Comparison of ENCODE assay signal across 11 mouse cellular contexts in the genomic region with DNA sequence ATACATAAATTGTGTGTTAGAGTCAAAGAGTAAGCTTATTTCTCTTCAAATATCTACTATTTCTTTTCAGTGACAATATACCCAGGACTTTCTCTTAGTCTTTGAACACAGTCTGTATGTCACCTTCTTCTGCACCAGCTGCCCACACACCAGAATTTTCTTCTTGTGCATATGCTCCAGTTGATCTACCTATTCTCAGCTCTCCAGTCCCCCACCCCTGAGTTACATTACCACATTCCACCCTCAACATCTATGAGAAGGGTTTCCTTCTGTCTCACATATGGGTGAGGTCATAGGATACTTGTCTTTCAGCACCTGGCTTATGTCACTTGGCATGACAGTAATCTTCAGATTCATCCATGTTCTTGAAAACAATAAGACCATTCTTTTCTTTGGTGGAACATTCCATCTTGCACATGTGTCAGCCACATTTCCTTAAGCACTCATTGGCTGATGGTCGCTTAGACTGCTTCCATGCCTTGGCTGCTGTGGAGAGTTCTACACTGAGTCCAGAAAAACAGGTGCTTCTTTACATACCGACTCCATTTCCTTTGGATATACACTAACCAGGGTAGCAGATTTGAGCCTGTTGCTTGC.
"Had no signal": no experiment of that assay in that cellular context is flagged by ENCODE, and none has a peak within 500 bp of the region (broad histone marks: within the 10 kb centered on the region; RNA-seq: fewer than 3 reads in every experiment).

No protein-coding gene starts in this region.

- H3K27ac ChIP-seq: layer of hippocampus, adult 2 months; limb, embryonic 12.5 days; liver, embryonic 13.5 days; midbrain, embryonic 13.5 days had no signal

- H3K4me3 ChIP-seq: layer of hippocampus, adult 2 months; limb, embryonic 12.5 days; liver, embryonic 13.5 days; midbrain, embryonic 13.5 days had no signal

- H3K4me2 ChIP-seq: limb, embryonic 12.5 days; liver, embryonic 13.5 days; midbrain, embryonic 13.5 days had no signal

- H3K4me1 ChIP-seq: liver, embryonic 13.5 days; midbrain, embryonic 13.5 days had no signal

- ATAC-seq: liver, postnatal 0 days; midbrain, embryonic 13.5 days had no signal

- DNase-seq: kidney, adult 11 months; kidney, postnatal 10 days; kidney, postnatal 4 days; liver; liver, embryonic 13.5 days; liver, postnatal 0 days; thymus, adult 18-20 months; thymus, postnatal 14 days had no signal

- H3K9me3 ChIP-seq: limb, embryonic 12.5 days; liver, embryonic 13.5 days; midbrain, embryonic 13.5 days had no signal

- H3K27me3 ChIP-seq: limb, embryonic 12.5 days; liver, embryonic 13.5 days; midbrain, embryonic 13.5 days had no signal

- H3K36me3 ChIP-seq: limb, embryonic 12.5 days; liver, embryonic 13.5 days; midbrain, embryonic 13.5 days had no signal

- H3K9ac ChIP-seq: limb, embryonic 12.5 days; liver, embryonic 13.5 days; liver, postnatal 0 days; midbrain, embryonic 13.5 days had no signal
